Mouse (Mus musculus) urinary bladder, postnatal 14 days (tissue): ENCODE data around the gene Fam189a1.

Experiments used
- DNase-seq: peaks from one replicate; pipeline ENCODE4 v3.0.0; 2021; ENCODE audit warnings: low spot score

Gene Fam189a1

DNA sequence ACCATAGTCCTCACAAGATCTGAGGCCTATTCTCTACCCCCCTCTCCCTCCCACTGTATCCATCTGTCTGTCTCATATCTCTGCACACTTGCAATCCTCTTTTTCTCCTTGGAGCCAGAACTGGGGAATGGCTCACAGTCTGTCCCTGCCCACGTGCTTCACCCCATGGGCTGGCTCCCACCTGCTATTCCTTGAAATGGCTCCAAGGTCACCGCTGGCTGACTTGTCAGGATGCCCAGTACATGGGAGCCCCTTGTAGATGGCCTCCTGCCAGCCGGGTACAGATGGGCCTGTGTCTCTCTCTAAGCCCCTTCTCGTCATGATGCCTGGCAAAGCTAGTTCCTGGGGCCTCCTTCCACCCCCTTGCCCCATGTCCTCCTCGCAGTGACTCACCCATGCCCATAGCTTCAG is 428.2 kb downstream of the Fam189a1 start:
- DNase-seq: no peak

DNA sequence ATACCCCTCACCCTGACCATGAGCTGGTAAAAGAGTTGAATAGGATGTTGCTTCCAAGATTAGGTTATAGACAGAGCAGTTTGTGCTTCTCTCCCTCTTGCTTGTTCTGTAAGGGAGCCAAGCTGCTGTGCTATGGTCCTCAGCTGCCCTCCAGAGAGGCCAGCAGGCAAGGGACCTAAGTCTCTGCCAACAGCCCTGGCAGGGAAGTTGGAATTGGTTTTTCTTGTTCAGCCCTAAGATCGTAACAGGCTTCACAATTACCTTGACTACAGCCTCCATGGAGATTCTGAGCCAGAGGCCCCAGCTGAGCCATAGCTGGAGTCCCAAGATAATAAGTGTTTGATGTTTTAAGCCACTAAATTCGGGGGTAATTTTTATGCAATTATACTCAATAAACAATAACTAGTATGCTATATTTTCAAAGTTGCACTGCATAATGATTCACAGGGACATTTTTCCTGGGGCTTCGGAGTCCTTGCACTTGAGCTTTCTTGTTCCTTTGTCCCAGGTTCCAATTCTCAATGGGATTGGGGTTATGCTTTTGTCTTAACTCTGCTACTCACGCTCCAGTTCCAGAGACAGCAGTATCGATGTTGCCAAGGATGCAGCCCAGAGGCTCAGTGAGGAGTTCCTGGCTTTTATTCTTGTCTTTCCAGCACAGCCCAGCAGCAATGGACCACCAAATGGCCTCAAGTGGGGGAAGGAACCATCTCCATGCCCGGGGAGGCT is 430.2 kb downstream of the Fam189a1 start:
- DNase-seq: no peak

DNA sequence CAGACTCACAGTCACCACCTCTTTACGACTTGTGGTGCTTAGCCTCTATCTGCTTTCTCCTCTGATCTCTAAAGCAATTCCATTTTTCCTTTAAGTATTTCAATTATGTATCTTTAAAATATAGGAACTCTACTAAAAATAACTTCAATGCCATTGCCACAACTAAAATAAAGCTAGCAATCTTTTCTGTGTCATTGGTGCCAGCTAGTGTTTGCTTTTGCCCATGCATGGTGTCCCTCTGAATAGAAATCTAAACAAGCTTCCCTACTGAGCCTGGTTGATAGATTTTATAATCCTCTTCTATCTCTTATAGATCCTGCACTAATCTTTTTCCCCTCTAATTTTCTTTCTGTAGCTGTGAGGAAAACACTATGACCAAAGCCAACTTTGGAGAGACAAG is 432.0 kb downstream of the Fam189a1 start:
- DNase-seq: no peak

DNA sequence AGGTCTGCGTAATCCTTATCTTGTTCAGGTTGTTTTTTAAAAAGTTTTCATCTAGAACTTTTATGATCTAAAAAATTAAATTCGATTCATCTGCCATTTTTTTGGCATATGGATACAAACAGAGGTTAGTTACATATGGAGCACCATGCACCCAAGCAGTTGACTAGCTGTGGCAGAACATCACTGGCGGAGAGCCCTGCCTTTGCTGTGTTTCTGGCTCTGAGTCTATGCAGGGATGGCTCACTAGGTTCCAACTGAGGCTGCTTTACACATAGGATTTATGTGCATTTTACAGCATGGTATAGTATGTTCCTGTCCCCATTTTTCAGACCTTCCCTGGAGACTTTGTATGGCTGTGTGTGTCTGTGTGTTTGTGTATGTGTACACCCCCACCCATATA is 433.1 kb downstream of the Fam189a1 start:
- no peak for DNase-seq

GRCm38 (mm10) chr7:64716286-64716685 is 440.1 kb downstream of the Fam189a1 start:
- DNase-seq: no peak

DNA sequence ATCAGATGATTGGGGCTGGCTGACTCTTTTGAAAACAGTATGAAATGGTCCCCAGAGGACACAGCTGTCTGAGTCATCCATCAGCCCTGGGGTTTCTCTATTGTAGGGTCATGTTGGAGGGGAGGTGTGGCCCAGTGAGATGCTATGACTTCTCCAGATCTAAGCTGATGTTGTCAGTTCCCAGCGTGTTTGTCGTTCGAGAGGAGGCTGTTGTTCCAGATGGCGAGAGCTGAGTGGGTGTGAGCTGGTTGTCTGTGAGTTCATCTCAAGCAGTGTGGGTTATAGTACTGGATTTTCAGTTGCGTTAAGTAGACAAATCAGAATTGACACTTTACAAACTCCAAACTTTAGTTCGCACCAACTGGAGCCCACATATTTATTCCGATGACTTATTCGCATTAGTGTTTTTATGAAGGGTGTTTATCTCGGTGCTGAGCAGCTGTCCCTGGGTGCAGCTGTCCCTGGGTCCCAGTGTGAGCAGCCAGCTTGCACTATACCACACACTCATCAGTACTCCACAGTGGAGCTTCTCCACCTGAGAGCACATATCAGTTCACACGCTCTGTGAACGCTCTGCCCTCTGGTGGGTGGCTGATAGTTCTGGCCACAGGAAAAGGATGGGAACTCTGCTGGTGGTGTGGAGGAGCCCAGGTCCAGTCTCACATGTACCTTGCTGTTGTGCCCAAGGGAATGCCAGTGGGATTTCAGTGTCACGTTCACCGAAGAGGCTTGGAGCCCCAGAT is 446.7 kb downstream of the Fam189a1 start:
- DNase-seq: no peak

DNA sequence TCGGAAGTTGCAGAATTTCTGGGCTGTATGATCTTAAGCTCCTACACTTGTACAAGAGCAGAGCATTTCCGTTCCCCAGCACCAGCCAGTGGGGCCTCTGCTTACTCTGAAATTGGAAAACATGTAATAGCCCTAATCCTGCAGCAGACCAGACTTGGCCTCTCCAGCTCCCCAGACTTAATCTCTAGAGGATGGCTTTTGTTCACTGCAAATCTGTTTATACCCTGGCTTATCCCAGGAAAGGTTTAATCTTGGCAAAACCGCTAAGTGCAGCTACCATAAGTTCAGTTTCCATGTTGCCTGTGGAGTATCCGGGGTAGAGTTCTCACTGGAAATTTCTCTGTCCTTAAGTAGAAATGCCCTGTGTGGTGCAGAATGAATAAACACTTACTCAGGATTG is 448.2 kb downstream of the Fam189a1 start:
- DNase-seq: no peak
